Mouse (Mus musculus) spleen, adult 18-20 months (tissue): ENCODE measurements around the gene Pnmal1.

Source experiments
- DNase-seq, 2 experiments: peaks; one replicate each; pipeline ENCODE4 v3.0.0; 2022; ENCODE audit warnings: mixed read lengths in 2 of 2

Gene Pnmal1

GRCm38 (mm10) chr7:16959539-16960187, at the start of gene Pnmal1:
Gene Pnmal1, plus strand, starts transcription at chr7:16959679.
- no peak for DNase-seq

GRCm38 (mm10) chr7:16909909-16910308, 49.6 kb upstream of the Pnmal1 start:
- DNase-seq = no peak

- no peak for DNase-seq
These were observed 47.6 kb upstream of the Pnmal1 start for GRCm38 (mm10) chr7:16911904-16912303.

- DNase-seq = no peak
These were observed 47.1 kb upstream of the Pnmal1 start for GRCm38 (mm10) chr7:16912360-16912759.

GRCm38 (mm10) chr7:16913806-16914452, 45.5 kb upstream of the Pnmal1 start:
- DNase-seq = peak in 1 of 2 experiments; percentile 72

GRCm38 (mm10) chr7:16914453-16915343, 44.8 kb upstream of the Pnmal1 start:
- no peak for DNase-seq

- no peak for DNase-seq
These were observed 43.8 kb upstream of the Pnmal1 start for GRCm38 (mm10) chr7:16915461-16916340.

GRCm38 (mm10) chr7:16916342-16917265, 42.9 kb upstream of the Pnmal1 start:
- no peak for DNase-seq

GRCm38 (mm10) chr7:16917447-16917846, 42.0 kb upstream of the Pnmal1 start:
- no peak for DNase-seq

GRCm38 (mm10) chr7:16918014-16918413, 41.5 kb upstream of the Pnmal1 start:
- DNase-seq = no peak

- DNase-seq = no peak
These were observed 40.8 kb upstream of the Pnmal1 start for GRCm38 (mm10) chr7:16918670-16919069.

- no peak for DNase-seq
These were observed 39.9 kb upstream of the Pnmal1 start for GRCm38 (mm10) chr7:16919395-16920149.

- no peak for DNase-seq
These were observed 39.3 kb upstream of the Pnmal1 start for GRCm38 (mm10) chr7:16920150-16920579.

GRCm38 (mm10) chr7:16920818-16921791, 38.4 kb upstream of the Pnmal1 start:
- no peak for DNase-seq

- no peak for DNase-seq
These were observed 37.6 kb upstream of the Pnmal1 start for GRCm38 (mm10) chr7:16921881-16922335.

GRCm38 (mm10) chr7:16922360-16922973, 37.0 kb upstream of the Pnmal1 start:
- DNase-seq = no peak

- peak; percentile 34 to 37 for DNase-seq
These were observed 36.0 kb upstream of the Pnmal1 start for GRCm38 (mm10) chr7:16923283-16924036.
